Mouse (Mus musculus) right cerebral cortex, postnatal 4 days (tissue): ENCODE data around the gene Mocs1.

Experiments
- DNase-seq: peaks from one replicate; pipeline ENCODE4 v3.0.0-alpha.2; 2022

The Mocs1 gene

GRCm38 (mm10) chr17:49428239-49428688 lies at the start of gene Mocs1:
Gene Mocs1, plus strand, starts transcription at chr17:49428362.
- peak; percentile 88 for DNase-seq

GRCm38 (mm10) chr17:49379645-49380044 lies 48.5 kb upstream of the Mocs1 start:
- DNase-seq: no peak

GRCm38 (mm10) chr17:49384217-49384943 lies 43.8 kb upstream of the Mocs1 start:
- DNase-seq: no peak

- DNase-seq: no peak
Measured at GRCm38 (mm10) chr17:49387741-49388140, 40.4 kb upstream of the Mocs1 start.

GRCm38 (mm10) chr17:49392751-49393150 lies 35.4 kb upstream of the Mocs1 start:
- DNase-seq: no peak

GRCm38 (mm10) chr17:49394836-49395235 lies 33.3 kb upstream of the Mocs1 start:
- peak; percentile 32 for DNase-seq

GRCm38 (mm10) chr17:49399605-49400004 lies 28.6 kb upstream of the Mocs1 start:
- no peak for DNase-seq

- peak; percentile 85 for DNase-seq
Measured at GRCm38 (mm10) chr17:49400130-49400529, 28.0 kb upstream of the Mocs1 start.

- no peak for DNase-seq
Measured at GRCm38 (mm10) chr17:49403151-49403550, 25.0 kb upstream of the Mocs1 start.

- DNase-seq: no peak
Measured at GRCm38 (mm10) chr17:49405927-49406326, 22.2 kb upstream of the Mocs1 start.

GRCm38 (mm10) chr17:49412974-49413373 lies 15.2 kb upstream of the Mocs1 start:
- no peak for DNase-seq

GRCm38 (mm10) chr17:49413554-49413953 lies 14.6 kb upstream of the Mocs1 start:
- DNase-seq: no peak

- no peak for DNase-seq
Measured at GRCm38 (mm10) chr17:49416228-49416627, 11.9 kb upstream of the Mocs1 start.

GRCm38 (mm10) chr17:49419813-49420212 lies 8.3 kb upstream of the Mocs1 start:
- no peak for DNase-seq

GRCm38 (mm10) chr17:49422286-49423066 lies 5.7 kb upstream of the Mocs1 start:
- no peak for DNase-seq

- no peak for DNase-seq
Measured at GRCm38 (mm10) chr17:49423067-49423325, 5.2 kb upstream of the Mocs1 start.

- DNase-seq: no peak
Measured at GRCm38 (mm10) chr17:49423872-49424271, 4.3 kb upstream of the Mocs1 start.

GRCm38 (mm10) chr17:49427631-49428238 lies 427 bp upstream of the Mocs1 start:
- peak; percentile 20 for DNase-seq

- no peak for DNase-seq
Measured at GRCm38 (mm10) chr17:49428751-49429415, 721 bp downstream of the Mocs1 start.

GRCm38 (mm10) chr17:49429471-49430129 lies 1.4 kb downstream of the Mocs1 start:
- DNase-seq: no peak

- no peak for DNase-seq
Measured at GRCm38 (mm10) chr17:49430136-49430535, 2.0 kb downstream of the Mocs1 start.

- DNase-seq: no peak
Measured at GRCm38 (mm10) chr17:49431176-49431575, 3.0 kb downstream of the Mocs1 start.
